Mouse (Mus musculus) heart, adult 10 weeks (tissue): Measurements from ENCODE around the gene Olfr1450. TPM values are rescaled to one million over a fixed set of nuclear protein-coding genes. Genes with fewer than 3 reads are reported as not detected.

Experiments used
- polyA plus RNA-seq: library from polyadenylated mRNA; stranded (reverse); fragments of 350-450 nt; fragmentation: Illumina TruSeq; extraction: RNeasy Lipid Tissue Mini Kit (QIAGEN cat#74804); gene quantifications from one replicate; pipeline ENCODE4 v1.2.3, GENCODE M21; 2014; ENCODE audit warnings: low read depth, low replicate concordance

Olfr1450 gene
- polyA plus RNA-seq = not detected

GRCm38 (mm10) chr19:12949958-12950357 lies at the start of gene Olfr1450:
TSS of gene Olfr1450 (plus strand) at chr19:12950258.

GRCm38 (mm10) chr19:12903643-12904042 lies 46.4 kb upstream of the Olfr1450 start, which contains the start of gene Olfr1447:
TSS of gene Olfr1447 (minus strand) at chr19:12903743.

GRCm38 (mm10) chr19:12924319-12924718 lies 25.7 kb upstream of the Olfr1450 start, which contains the start of gene Olfr1448:
TSS of gene Olfr1448 (minus strand) at chr19:12924419.

GRCm38 (mm10) chr19:12930540-12930939 lies 19.5 kb upstream of the Olfr1450 start, which contains the start of gene Olfr1449:
TSS of gene Olfr1449 (plus strand) at chr19:12930840.

GRCm38 (mm10) chr19:12994714-12995113 lies 44.7 kb downstream of the Olfr1450 start, which contains the start of gene Olfr1451:
TSS of gene Olfr1451 (plus strand) at chr19:12995014.

Other genes starting within 250 kb of the Olfr1450 start
- gene Cntf, start 184.6 kb upstream of the Olfr1450 start, polyA plus RNA-seq = 3.9 TPM
- gene Zfp91, start 154.1 kb upstream of the Olfr1450 start, polyA plus RNA-seq = 60.2 TPM
- 0.81 TPM for gene Lpxn, start 154.1 kb upstream of the Olfr1450 start, polyA plus RNA-seq
- gene Gm5244, start 103.6 kb upstream of the Olfr1450 start, polyA plus RNA-seq = not detected
- not detected for gene Olfr1444, start 93.0 kb upstream of the Olfr1450 start, polyA plus RNA-seq
- gene Olfr1445, start 66.4 kb upstream of the Olfr1450 start, polyA plus RNA-seq = not detected
- gene Olfr1446, start 56.7 kb upstream of the Olfr1450 start, polyA plus RNA-seq = not detected
- not detected for gene Olfr1447, start 46.5 kb upstream of the Olfr1450 start, polyA plus RNA-seq
- not detected for gene Olfr1448, start 25.8 kb upstream of the Olfr1450 start, polyA plus RNA-seq
- not detected for gene Olfr1449, start 19.4 kb upstream of the Olfr1450 start, polyA plus RNA-seq
- not detected for gene Olfr1451, start 44.8 kb downstream of the Olfr1450 start, polyA plus RNA-seq
- not detected for gene Olfr1453, start 78.1 kb downstream of the Olfr1450 start, polyA plus RNA-seq
- gene Olfr1454, start 110.4 kb downstream of the Olfr1450 start, polyA plus RNA-seq = not detected
- gene Olfr1457, start 147.6 kb downstream of the Olfr1450 start, polyA plus RNA-seq = not detected
- not detected for gene Olfr1458, start 156.5 kb downstream of the Olfr1450 start, polyA plus RNA-seq
- gene Olfr1459, start 199.3 kb downstream of the Olfr1450 start, polyA plus RNA-seq = not detected
- gene Olfr1461, start 212.7 kb downstream of the Olfr1450 start, polyA plus RNA-seq = not detected
- gene Olfr1462, start 235.5 kb downstream of the Olfr1450 start, polyA plus RNA-seq = not detected